Mouse (Mus musculus): ENCODE results near the gene Padi2. TPM values are rescaled to one million over a fixed set of nuclear protein-coding genes. Genes with fewer than 3 reads are reported as not detected.
A peak's percentile ranks its signal among the peaks of the same experiment; 100 is the strongest.

The Padi2 gene
- total RNA-seq, 4 experiments from 2014 or later, result 91.7 to 147 (median 109) TPM

DNA sequence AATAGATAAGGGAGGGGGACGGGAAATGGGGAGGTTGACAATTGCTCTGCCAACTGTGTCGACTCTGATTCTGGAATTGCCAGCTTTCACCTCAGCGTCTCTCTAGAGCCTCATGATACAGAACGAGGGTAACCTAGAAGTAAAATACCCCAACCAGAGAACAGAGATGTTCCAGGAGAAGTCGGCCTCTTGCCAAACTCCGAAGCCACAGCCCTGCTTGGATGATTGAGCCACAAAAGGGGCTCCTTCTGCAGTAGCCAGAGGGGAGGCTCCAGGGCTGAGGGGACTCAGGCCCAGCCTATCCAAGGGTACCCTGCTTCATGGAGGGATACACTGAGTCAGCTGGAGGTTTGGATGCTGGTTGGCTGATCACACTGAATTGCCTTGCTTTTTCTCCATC, 52.2 kb downstream of the Padi2 start:
- DNase-seq (ENCODE audit: low spot score in 2 of 2), result no peak

DNA sequence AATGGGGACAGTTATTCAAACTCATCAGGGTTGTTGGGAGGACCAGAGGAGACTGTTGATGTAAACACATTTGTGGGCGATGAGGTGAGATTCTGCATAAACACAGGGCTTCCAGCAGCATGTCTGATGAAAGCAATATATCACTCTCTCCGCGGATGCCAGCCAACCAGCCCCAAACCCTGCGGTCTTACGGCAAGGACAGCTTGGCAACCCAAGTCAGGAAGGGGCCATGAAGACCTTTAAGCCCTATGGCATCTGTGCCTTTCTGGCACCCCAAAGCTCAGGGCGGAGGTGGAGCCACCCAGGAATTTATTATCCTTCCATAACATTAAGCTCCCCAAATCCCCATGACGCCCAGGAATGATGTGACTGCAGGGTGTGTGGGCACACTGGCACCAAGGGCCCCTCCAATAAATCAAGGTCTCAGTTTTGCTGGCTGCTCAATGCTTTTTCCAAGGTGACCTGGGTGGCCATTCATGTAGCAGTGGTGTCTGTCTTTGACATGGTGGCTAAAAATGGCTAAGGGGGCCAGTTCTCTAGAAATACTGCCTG, 53.1 kb downstream of the Padi2 start:
- DNase-seq (ENCODE audit: low spot score in 2 of 2), result no peak

- DNase-seq (ENCODE audit: low spot score in 2 of 2), result no peak
These were observed 53.8 kb downstream of the Padi2 start for GRCm38 (mm10) chr4:140959715-140960479.

GRCm38 (mm10) chr4:140960781-140961466, 54.8 kb downstream of the Padi2 start, which contains the start of gene Sdhb:
Gene Sdhb (plus strand): TSS chr4:140961203.
- peak; percentile 93 to 99 for DNase-seq (ENCODE audit: low spot score in 2 of 2)

GRCm38 (mm10) chr4:140961467-140962206, 55.5 kb downstream of the Padi2 start:
- no peak for DNase-seq (ENCODE audit: low spot score in 2 of 2)

DNA sequence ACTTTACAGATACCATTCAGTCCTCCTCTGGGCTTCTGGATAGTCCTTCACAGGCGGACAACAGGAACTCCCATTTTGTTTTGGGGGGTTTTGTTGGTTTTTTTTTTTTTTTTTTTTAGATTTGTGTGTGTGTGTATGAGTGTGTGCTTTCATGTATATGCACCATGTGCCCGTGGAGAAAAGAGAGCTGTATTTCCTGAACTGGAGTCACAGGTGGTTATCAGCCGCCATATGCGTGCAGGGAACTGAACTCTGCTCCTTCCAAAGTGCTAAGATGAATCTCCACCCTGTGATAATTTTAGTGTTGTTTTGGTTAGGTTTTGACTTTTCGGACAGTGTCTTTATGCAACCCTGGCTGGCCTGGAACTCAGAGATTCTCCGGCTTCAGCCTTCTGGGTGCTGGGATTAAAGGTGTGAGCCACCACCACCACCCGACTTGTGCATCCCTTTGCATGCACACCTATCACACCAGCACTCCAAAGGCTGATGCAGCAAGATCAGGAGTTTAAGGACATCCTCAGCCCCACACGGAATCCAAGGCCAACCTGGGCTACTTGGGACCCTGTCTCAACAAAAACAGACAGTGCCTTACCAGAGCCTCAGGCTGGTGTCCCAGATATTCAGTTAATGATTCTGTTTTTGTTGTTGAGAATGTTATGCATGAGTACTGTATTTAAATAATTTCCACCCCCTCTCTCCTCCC, 56.2 kb downstream of the Padi2 start:
- no peak for DNase-seq (ENCODE audit: low spot score in 2 of 2)

GRCm38 (mm10) chr4:140962950-140963349, 56.8 kb downstream of the Padi2 start:
- peak in 1 of 2 experiments; percentile 60 for DNase-seq (ENCODE audit: low spot score in 2 of 2)

GRCm38 (mm10) chr4:140963941-140964597, 57.9 kb downstream of the Padi2 start:
- DNase-seq (ENCODE audit: low spot score in 2 of 2), result no peak

DNA sequence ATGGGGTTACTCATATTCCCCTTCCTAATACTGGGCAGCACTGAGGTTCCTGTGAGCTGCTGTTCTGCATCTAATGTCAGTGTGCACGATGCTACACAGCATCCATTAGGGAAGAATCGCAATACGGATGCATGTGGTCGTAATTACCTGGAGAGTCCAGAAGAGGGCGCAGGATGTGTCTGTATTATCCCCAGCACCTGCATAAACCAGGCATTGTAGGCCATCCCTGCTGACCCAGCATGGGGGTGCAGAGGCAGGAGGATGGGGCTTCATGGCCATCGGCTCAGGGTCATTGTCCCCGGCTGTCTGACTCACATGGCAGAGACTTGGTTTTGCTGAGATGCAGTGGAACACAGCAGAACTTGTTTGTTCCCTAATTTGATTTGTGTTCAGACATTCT, 58.5 kb downstream of the Padi2 start:
- DNase-seq (ENCODE audit: low spot score in 2 of 2), result peak; percentile 62 to 65

DNA sequence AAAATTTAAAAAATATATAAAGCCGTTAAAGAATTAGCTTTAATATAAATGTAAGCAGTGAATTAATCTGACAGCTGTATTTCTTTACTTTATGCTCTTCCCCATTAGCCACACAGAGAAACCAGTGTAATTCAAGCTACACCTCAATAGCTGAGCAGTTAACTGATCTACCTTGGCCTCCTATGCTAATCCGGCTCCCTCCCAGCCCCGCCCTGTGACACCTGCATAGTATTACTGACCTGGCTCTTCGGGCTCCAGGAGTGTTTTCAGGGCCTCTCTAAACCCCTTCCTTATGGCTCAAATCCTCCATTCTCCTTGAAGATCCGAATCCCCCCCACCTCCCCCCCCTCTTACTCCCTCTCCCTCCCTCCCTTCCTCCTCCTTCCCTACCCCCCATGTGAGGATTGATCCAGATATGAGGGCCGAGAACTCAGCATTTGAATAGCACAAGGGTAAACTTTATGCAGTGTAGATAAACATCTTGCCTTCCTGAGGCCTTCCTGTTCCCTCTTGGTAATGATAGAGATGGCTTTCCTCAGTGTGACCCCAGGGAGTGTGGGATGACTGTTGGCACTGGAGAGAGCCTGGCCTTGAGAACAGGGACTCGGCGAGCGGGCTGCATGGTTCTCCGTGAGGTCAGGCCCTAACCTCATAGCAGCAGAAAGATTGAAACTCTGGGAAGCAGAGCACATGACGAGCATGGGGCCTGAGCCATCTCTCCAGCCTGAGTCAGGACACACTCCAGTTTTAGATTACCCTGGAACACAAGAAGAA, 61.4 kb downstream of the Padi2 start:
- no peak for DNase-seq (ENCODE audit: low spot score in 2 of 2)

GRCm38 (mm10) chr4:140971691-140972090, 65.5 kb downstream of the Padi2 start:
- DNase-seq (ENCODE audit: low spot score in 2 of 2), result no peak

DNA sequence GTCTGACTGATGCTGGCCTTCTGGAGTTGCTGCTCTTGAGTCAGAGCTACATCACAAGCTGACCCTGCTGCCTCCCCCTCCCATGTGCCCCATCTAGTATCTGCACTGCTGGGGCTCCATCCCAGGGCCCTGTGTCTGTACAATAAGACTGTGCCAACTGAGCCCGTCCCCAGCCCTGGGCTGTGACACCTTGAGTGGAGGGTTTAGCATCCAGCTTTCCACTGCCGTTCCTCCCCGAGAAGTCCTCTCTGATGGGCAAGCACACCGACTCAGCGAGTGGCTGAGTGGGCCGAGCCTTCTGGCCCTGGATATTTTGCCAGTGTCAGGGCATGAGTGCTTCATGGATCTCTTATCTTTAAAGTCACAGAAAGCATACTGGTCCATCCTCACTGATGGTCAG, 68.3 kb downstream of the Padi2 start:
- DNase-seq (ENCODE audit: low spot score in 2 of 2), result no peak

DNA sequence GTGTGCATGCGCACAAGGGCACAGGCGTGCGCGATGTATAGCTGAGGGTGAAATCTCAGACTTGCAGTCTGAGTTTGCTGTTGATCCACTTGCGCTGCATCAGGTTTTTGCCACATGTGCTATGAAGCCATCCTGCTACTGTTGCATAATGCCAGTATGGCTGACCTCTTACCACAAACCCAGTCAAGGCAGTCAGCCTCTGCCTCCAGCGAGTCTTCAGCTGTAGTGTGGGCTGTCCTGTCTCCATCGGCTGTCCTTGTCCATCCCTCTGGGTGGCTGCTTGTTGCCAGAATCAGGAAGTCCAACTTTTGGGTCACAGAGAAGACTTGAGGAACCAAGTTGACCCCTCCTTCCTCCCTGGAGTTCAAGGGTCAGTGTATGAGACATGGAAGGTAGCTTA, 69.2 kb downstream of the Padi2 start:
- no peak for DNase-seq (ENCODE audit: low spot score in 2 of 2)

GRCm38 (mm10) chr4:140977278-140977677, 71.1 kb downstream of the Padi2 start:
- no peak for DNase-seq (ENCODE audit: low spot score in 2 of 2)

GRCm38 (mm10) chr4:140977886-140978692, 71.9 kb downstream of the Padi2 start:
- DNase-seq (ENCODE audit: low spot score in 2 of 2), result no peak

- DNase-seq (ENCODE audit: low spot score in 2 of 2), result no peak
These were observed 75.5 kb downstream of the Padi2 start for GRCm38 (mm10) chr4:140981605-140982004.

DNA sequence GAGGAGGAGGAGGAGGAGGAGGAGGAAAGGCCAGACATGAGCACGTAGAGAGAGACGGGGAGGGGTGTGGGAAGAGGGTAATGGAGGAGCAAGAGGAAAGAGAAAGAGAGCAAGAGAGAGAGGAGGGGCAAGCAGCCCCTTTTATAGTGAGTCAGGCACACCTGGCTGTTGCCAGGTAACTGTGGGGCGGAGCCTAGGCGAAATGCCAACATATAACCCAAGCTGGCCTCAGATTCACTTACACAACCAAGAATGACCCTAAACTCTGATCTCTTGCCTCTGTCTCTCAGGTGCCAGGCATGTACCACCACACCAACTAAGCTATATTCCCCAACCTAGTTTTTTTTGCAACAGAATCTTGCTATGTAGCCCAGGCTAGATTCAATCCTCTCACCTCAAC, 76.7 kb downstream of the Padi2 start:
- DNase-seq (ENCODE audit: low spot score in 2 of 2), result no peak

DNA sequence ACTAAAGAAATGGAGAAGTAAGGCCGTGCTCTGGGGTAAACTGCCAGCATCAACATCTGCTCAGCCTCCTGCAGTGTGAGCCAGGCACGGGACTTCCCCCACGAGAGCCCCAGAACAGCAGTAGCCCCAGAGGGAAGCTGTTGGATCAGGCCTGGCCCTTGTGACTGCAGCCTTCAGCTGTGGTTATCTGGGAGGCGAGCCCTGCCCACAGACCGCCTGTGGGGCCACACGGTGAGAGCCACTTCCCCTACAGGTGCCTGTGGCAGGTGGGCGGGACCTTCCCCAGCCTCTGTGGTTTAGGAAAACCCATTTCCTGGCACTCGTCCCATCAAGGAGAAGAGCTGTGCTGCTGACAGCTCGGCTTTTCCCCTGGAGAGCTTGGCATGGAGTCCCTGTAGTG, 77.3 kb downstream of the Padi2 start:
- DNase-seq (ENCODE audit: low spot score in 2 of 2), result no peak

DNA sequence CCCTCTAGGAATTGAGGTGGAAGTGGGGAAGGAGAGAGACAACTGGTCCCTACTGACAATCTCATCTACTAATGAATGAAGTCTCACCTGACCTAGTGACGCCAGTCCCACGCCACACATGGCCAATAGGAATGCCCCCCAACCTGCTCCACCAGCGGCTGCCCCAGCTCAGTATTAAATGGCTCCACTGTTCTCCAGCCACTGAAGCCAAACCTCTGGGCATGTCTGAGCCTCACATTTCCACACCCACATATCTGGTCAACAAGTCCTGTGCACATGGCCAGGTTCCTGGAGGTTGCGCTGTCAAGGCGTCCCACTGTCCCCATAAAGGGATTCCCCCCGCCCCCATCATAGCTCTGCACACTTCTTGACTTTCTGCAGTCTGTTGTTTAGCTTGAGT, 78.4 kb downstream of the Padi2 start:
- DNase-seq (ENCODE audit: low spot score in 2 of 2), result no peak

All from gastrocnemius, adult 8-10 months (tissue).